Mouse (Mus musculus) C2C12 (cell line): ENCODE data around the gene Bcl2a1a.
"Not testable (repeated sequence)": the region's sequence is repeated elsewhere in the genome, so short reads cannot be mapped to it uniquely, and the experiment has no call there.

ENCODE experiments used
- CEBPB ChIP-seq: IDR thresholded peaks from one replicate; pipeline ENCODE4 v1.6.1; 2011; ENCODE audit warnings: low read depth, mild to moderate bottlenecking, control low read depth, moderate library complexity
- CTCF ChIP-seq: IDR thresholded peaks from one replicate; pipeline ENCODE4 v1.5.1; 2011; ENCODE audit not compliant: control insufficient read depth, insufficient read depth, insufficient read length
- FOSL1 ChIP-seq: IDR thresholded peaks from one replicate; pipeline ENCODE4 v1.8.0; 2011; ENCODE audit warnings: mild to moderate bottlenecking, low read length; ENCODE audit not compliant: poor library complexity, insufficient read depth, severe bottlenecking
- MAX ChIP-seq: IDR thresholded peaks from one replicate; pipeline ENCODE4 v1.6.1; 2011; ENCODE audit warnings: mild to moderate bottlenecking, control low read depth
- MYOD1 ChIP-seq: IDR thresholded peaks from one replicate; pipeline ENCODE4 v1.6.1; 2011; ENCODE audit warnings: low read depth; ENCODE audit not compliant: control insufficient read depth, insufficient read length

DNA sequence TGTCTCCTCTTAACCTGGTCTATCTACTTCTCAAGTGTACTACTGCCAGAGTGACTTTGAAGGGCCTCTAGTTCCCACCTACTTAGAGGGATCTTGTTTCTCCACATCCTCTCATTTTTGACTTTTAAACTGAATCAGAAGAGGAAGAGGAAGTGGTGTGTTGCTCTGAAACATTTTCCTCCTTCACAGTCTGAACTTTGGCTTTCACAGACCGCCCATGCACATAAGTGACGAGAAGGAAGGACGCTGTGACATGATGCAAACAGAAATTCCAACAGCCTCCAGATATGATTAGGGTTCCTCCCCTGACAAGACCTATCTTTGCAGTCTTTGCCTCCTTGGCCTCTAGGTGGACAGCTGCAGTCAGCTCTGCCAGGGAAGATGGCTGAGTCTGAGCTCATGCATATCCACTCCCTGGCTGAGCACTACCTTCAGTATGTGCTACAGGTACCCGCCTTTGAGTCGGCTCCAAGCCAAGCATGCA lies at the start of gene Bcl2a1a:
- TF ChIP-seq CTCF, CEBPB, MAX, FOSL1, MYOD1: not testable (repeated sequence)
